Mouse (Mus musculus): ENCODE data around the gene Ninj1. TPM values are rescaled to one million over a fixed set of nuclear protein-coding genes. Genes with fewer than 3 reads are reported as not detected.

Ninj1 gene
- polyA plus RNA-seq, 1 experiment = 53.6 TPM

GRCm38 (mm10) chr13:49224729-49225128 is 37.4 kb downstream of the Ninj1 start:
- Histone ChIP-seq H3K4me3 (ENCODE audit: low read depth, low read length) (no peak overlapping the region), H3K4me1 (ENCODE audit: control insufficient read depth, insufficient read depth, insufficient read length, low read length) (no peaks in the 10 kb centered on the region), H3K27ac (ENCODE audit: insufficient read depth, low read depth, low read length) (no peak overlapping the region), H3K36me3 (ENCODE audit: control insufficient read depth, insufficient read depth, low read length) (no peaks in the 10 kb centered on the region), H3K27me3 (ENCODE audit: control insufficient read depth, insufficient read depth, low read length) (no peaks in the 10 kb centered on the region)
- 66% methylated on average over 6 of the region's 6 CpGs for WGBS
- TF ChIP-seq CTCF (IDR thresholded peaks at IDR 0.05; ENCODE audit: extremely low read depth, insufficient read length, insufficient replicate concordance, low read depth, low read length) = no peak
- no peak for TF ChIP-seq POLR2A (IDR thresholded peaks at IDR 0.05; ENCODE audit: low read depth, low read length)

GRCm38 (mm10) chr13:49225159-49225558 is 37.9 kb downstream of the Ninj1 start:
- Histone ChIP-seq H3K27ac (ENCODE audit: insufficient read depth, low read depth, low read length) (no peak overlapping the region), H3K36me3 (ENCODE audit: control insufficient read depth, insufficient read depth, low read length) (no peaks in the 10 kb centered on the region), H3K4me1 (ENCODE audit: control insufficient read depth, insufficient read depth, insufficient read length, low read length) (no peaks in the 10 kb centered on the region), H3K4me3 (ENCODE audit: low read depth, low read length) (no peak overlapping the region), H3K27me3 (ENCODE audit: control insufficient read depth, insufficient read depth, low read length) (no peaks in the 10 kb centered on the region)
- WGBS = 83% methylated on average over 3 of the region's 3 CpGs
- TF ChIP-seq CTCF (IDR thresholded peaks at IDR 0.05; ENCODE audit: extremely low read depth, insufficient read length, insufficient replicate concordance, low read depth, low read length) = no peak
- TF ChIP-seq POLR2A (IDR thresholded peaks at IDR 0.05; ENCODE audit: low read depth, low read length) = no peak

- no peaks in the 10 kb centered on the region for H3K36me3 ChIP-seq (ENCODE audit: control insufficient read depth, insufficient read depth, low read length)
- WGBS = 19% methylated on average over 4 of the region's 4 CpGs
- no peaks in the 10 kb centered on the region for H3K27me3 ChIP-seq (ENCODE audit: control insufficient read depth, insufficient read depth, low read length)
- TF ChIP-seq POLR2A (IDR thresholded peaks at IDR 0.05; ENCODE audit: low read depth, low read length) (no peak), CTCF (IDR thresholded peaks at IDR 0.05; ENCODE audit: extremely low read depth, insufficient read length, insufficient replicate concordance, low read depth, low read length) (no peak)
- no peaks in the 10 kb centered on the region for H3K4me1 ChIP-seq (ENCODE audit: control insufficient read depth, insufficient read depth, insufficient read length, low read length)
- H3K4me3 ChIP-seq (ENCODE audit: low read depth, low read length) = no peak overlapping the region
- no peak overlapping the region for H3K27ac ChIP-seq (ENCODE audit: insufficient read depth, low read depth, low read length)
These were observed 38.3 kb downstream of the Ninj1 start for GRCm38 (mm10) chr13:49225633-49226032.

GRCm38 (mm10) chr13:49233792-49234572 is 46.7 kb downstream of the Ninj1 start:
- Histone ChIP-seq H3K36me3 (ENCODE audit: control insufficient read depth, insufficient read depth, low read length) (no peaks in the 10 kb centered on the region), H3K27me3 (ENCODE audit: control insufficient read depth, insufficient read depth, low read length) (no peaks in the 10 kb centered on the region), H3K27ac (ENCODE audit: insufficient read depth, low read depth, low read length) (no peak overlapping the region), H3K4me1 (ENCODE audit: control insufficient read depth, insufficient read depth, insufficient read length, low read length) (no peaks in the 10 kb centered on the region), H3K4me3 (ENCODE audit: low read depth, low read length) (no peak overlapping the region)
- TF ChIP-seq CTCF (IDR thresholded peaks at IDR 0.05; ENCODE audit: extremely low read depth, insufficient read length, insufficient replicate concordance, low read depth, low read length) = no peak
- no peak for TF ChIP-seq POLR2A (IDR thresholded peaks at IDR 0.05; ENCODE audit: low read depth, low read length)
- 56% methylated on average over 8 of the region's 8 CpGs for WGBS

GRCm38 (mm10) chr13:49234711-49235110 is 47.4 kb downstream of the Ninj1 start:
- H3K36me3 ChIP-seq (ENCODE audit: control insufficient read depth, insufficient read depth, low read length) = no peaks in the 10 kb centered on the region
- H3K4me1 ChIP-seq (ENCODE audit: control insufficient read depth, insufficient read depth, insufficient read length, low read length) = no peaks in the 10 kb centered on the region
- TF ChIP-seq POLR2A (IDR thresholded peaks at IDR 0.05; ENCODE audit: low read depth, low read length) = no peak
- no peak for TF ChIP-seq CTCF (IDR thresholded peaks at IDR 0.05; ENCODE audit: extremely low read depth, insufficient read length, insufficient replicate concordance, low read depth, low read length)
- H3K4me3 ChIP-seq (ENCODE audit: low read depth, low read length) = no peak overlapping the region
- 95% methylated on average over 4 of the region's 4 CpGs for WGBS
- H3K27ac ChIP-seq (ENCODE audit: insufficient read depth, low read depth, low read length) = no peak overlapping the region
- no peaks in the 10 kb centered on the region for H3K27me3 ChIP-seq (ENCODE audit: control insufficient read depth, insufficient read depth, low read length)

GRCm38 (mm10) chr13:49237617-49238016 is 50.3 kb downstream of the Ninj1 start:
- Histone ChIP-seq H3K27ac (ENCODE audit: insufficient read depth, low read depth, low read length) (no peak overlapping the region), H3K36me3 (ENCODE audit: control insufficient read depth, insufficient read depth, low read length) (no peaks in the 10 kb centered on the region), H3K4me3 (ENCODE audit: low read depth, low read length) (no peak overlapping the region), H3K27me3 (ENCODE audit: control insufficient read depth, insufficient read depth, low read length) (no peaks in the 10 kb centered on the region), H3K4me1 (ENCODE audit: control insufficient read depth, insufficient read depth, insufficient read length, low read length) (peaks cover 3% of the 10 kb centered on the region; the same call in 1 of the 2 replicates)
- 90% methylated on average over 8 of the region's 8 CpGs for WGBS
- TF ChIP-seq POLR2A (IDR thresholded peaks at IDR 0.05; ENCODE audit: low read depth, low read length) (no peak), CTCF (IDR thresholded peaks at IDR 0.05; ENCODE audit: extremely low read depth, insufficient read length, insufficient replicate concordance, low read depth, low read length) (no peak)

GRCm38 (mm10) chr13:49238737-49239136 is 51.5 kb downstream of the Ninj1 start:
- Histone ChIP-seq H3K4me1 (ENCODE audit: control insufficient read depth, insufficient read depth, insufficient read length, low read length) (peaks cover 3% of the 10 kb centered on the region; the same call in 1 of the 2 replicates), H3K27me3 (ENCODE audit: control insufficient read depth, insufficient read depth, low read length) (no peaks in the 10 kb centered on the region), H3K4me3 (ENCODE audit: low read depth, low read length) (no peak overlapping the region), H3K36me3 (ENCODE audit: control insufficient read depth, insufficient read depth, low read length) (no peaks in the 10 kb centered on the region), H3K27ac (ENCODE audit: insufficient read depth, low read depth, low read length) (no peak overlapping the region)
- WGBS = 95% methylated on average over 8 of the region's 8 CpGs
- TF ChIP-seq CTCF (IDR thresholded peaks at IDR 0.05; ENCODE audit: extremely low read depth, insufficient read length, insufficient replicate concordance, low read depth, low read length) = no peak
- no peak for TF ChIP-seq POLR2A (IDR thresholded peaks at IDR 0.05; ENCODE audit: low read depth, low read length)

Data from small intestine, adult 2 months (tissue).